Mouse (Mus musculus) lung, adult 2 months (tissue): ENCODE measurements around the gene Fkbp5. TPM values are rescaled to one million over a fixed set of nuclear protein-coding genes. Genes with fewer than 3 reads are reported as not detected.

Source experiments
- DNase-seq: peaks from one replicate; pipeline ENCODE4 v3.0.0; 2022
- H3K4me1 ChIP-seq: fragments of 200-500 bp; 2 replicates; pipeline ENCODE4 v1.6.1; 2011; ENCODE audit warnings: low read length; ENCODE audit not compliant: control insufficient read depth, insufficient read depth
- H3K4me3 ChIP-seq: fragments of 200-500 bp; replicated peaks from 2 replicates; pipeline ENCODE3; 2011; ENCODE audit warnings: low read depth, mild to moderate bottlenecking, control low read depth, low read length; ENCODE audit errors: extremely low read depth
- CTCF ChIP-seq: fragments of 200-500 bp; IDR thresholded peaks from 2 replicates; pipeline ENCODE4 v1.5.1; 2011; ENCODE audit warnings: mild to moderate bottlenecking, low read length, control low read depth; ENCODE audit not compliant: insufficient read depth
- POLR2A ChIP-seq: fragments of 200-500 bp; IDR thresholded peaks from 2 replicates; pipeline ENCODE4 v1.6.1; 2011; ENCODE audit warnings: low read depth, mild to moderate bottlenecking, control low read depth, low read length, borderline replicate concordance; ENCODE audit errors: extremely low read depth
- WGBS: fragments of 180-500 bp; shearing (Covaris S2); methylation state at CpG from one replicate; pipeline ENCODE4 v1.1.7; 2018; 5-methylcytosine and 5-hydroxymethylcytosine counted together
- polyA plus RNA-seq: library from polyadenylated mRNA; depleted of rRNA; stranded (reverse); fragments of >200 nt; gene quantifications from 2 replicates; pipeline ENCODE4 v1.2.3, GENCODE M21; 2012

The Fkbp5 gene
- polyA plus RNA-seq, 1 experiment = 8.8 TPM

- TF ChIP-seq POLR2A (no peak), CTCF (no peak)
- Histone ChIP-seq H3K4me1 (no peaks in the 10 kb centered on the region), H3K4me3 (no peak overlapping the region)
- no peak for DNase-seq
- WGBS = 73% methylated on average over 3 of the region's 3 CpGs
Measured at GRCm38 (mm10) chr17:28451914-28452313, 65.4 kb downstream of the Fkbp5 start.

GRCm38 (mm10) chr17:28451487-28451886, 65.8 kb downstream of the Fkbp5 start:
- H3K4me3 ChIP-seq = no peak overlapping the region
- TF ChIP-seq POLR2A (no peak), CTCF (no peak)
- no peak for DNase-seq
- H3K4me1 ChIP-seq = no peaks in the 10 kb centered on the region; the same call in 1 of the 2 replicates
- 76% methylated on average over 5 of the region's 5 CpGs for WGBS

- 64% methylated on average over 6 of the region's 6 CpGs for WGBS
- H3K4me3 ChIP-seq = no peak overlapping the region
- no peak for DNase-seq
- H3K4me1 ChIP-seq = no peaks in the 10 kb centered on the region; the same call in 1 of the 2 replicates
- no peak for TF ChIP-seq POLR2A
Measured at GRCm38 (mm10) chr17:28448225-28448624, 69.1 kb downstream of the Fkbp5 start.

- DNase-seq = no peak
- TF ChIP-seq CTCF (no peak), POLR2A (no peak)
- 70% methylated on average over 7 of the region's 7 CpGs for WGBS
- no peak overlapping the region for H3K4me3 ChIP-seq
- no peaks in the 10 kb centered on the region; the same call in 1 of the 2 replicates for H3K4me1 ChIP-seq
Measured at GRCm38 (mm10) chr17:28447789-28448188, 69.5 kb downstream of the Fkbp5 start.

- no peak for DNase-seq
- 60% methylated on average over 5 of the region's 5 CpGs for WGBS
- TF ChIP-seq CTCF (no peak), POLR2A (no peak)
- no peaks in the 10 kb centered on the region; the same call in 1 of the 2 replicates for H3K4me1 ChIP-seq
- no peak overlapping the region for H3K4me3 ChIP-seq
Measured at GRCm38 (mm10) chr17:28446820-28447168, 70.5 kb downstream of the Fkbp5 start.

GRCm38 (mm10) chr17:28445886-28446819, 71.2 kb downstream of the Fkbp5 start:
- H3K4me3 ChIP-seq = no peak overlapping the region
- no peak for DNase-seq
- no peak for TF ChIP-seq POLR2A
- TF ChIP-seq CTCF = no peak
- 71% methylated on average over 12 of the region's 12 CpGs for WGBS
- no peaks in the 10 kb centered on the region; the same call in 1 of the 2 replicates for H3K4me1 ChIP-seq

GRCm38 (mm10) chr17:28442661-28443060, 74.7 kb downstream of the Fkbp5 start:
- no peak for DNase-seq
- Histone ChIP-seq H3K4me3 (no peak overlapping the region), H3K4me1 (no peaks in the 10 kb centered on the region; the same call in 1 of the 2 replicates)
- 70% methylated on average over 6 of the region's 6 CpGs for WGBS
- TF ChIP-seq CTCF (no peak), POLR2A (no peak)

- no peak for TF ChIP-seq POLR2A
- no peak for TF ChIP-seq CTCF
- no peak for DNase-seq
- no peak overlapping the region for H3K4me3 ChIP-seq
- no peaks in the 10 kb centered on the region; the same call in 1 of the 2 replicates for H3K4me1 ChIP-seq
- WGBS = 70% methylated on average over 6 of the region's 6 CpGs
Measured at GRCm38 (mm10) chr17:28438342-28439115, 78.8 kb downstream of the Fkbp5 start.

- Histone ChIP-seq H3K4me1 (no peaks in the 10 kb centered on the region; the same call in 1 of the 2 replicates), H3K4me3 (no peak overlapping the region)
- 82% methylated on average over 2 of the region's 2 CpGs for WGBS
- DNase-seq = no peak
- TF ChIP-seq CTCF = no peak
- TF ChIP-seq POLR2A = no peak
Measured at GRCm38 (mm10) chr17:28437938-28438337, 79.4 kb downstream of the Fkbp5 start.
